Mouse (Mus musculus) limb, embryonic 11.5 days (tissue): ENCODE data around the gene Vwa8. TPM values are rescaled to one million over a fixed set of nuclear protein-coding genes. Genes with fewer than 3 reads are reported as not detected.

Source experiments
- ATAC-seq: fragments of 200-750 bp; cut with Nextera tagmentation; 2 replicates; pipeline ENCODE4 v1.8.0; 2017; ENCODE audit warnings: low read depth; ENCODE audit not compliant: insufficient number of reproducible peaks, low FRiP score, low TSS enrichment
- DNase-seq: peaks from one replicate; pipeline ENCODE4 v3.0.0-alpha.2; 2015; ENCODE audit warnings: low spot score
- H3K27ac ChIP-seq: fragments of 300-500 bp; sonication (generic); replicated peaks from 2 replicates; pipeline ENCODE4 v1.5.1; 2014; ENCODE audit warnings: low read depth, mild to moderate bottlenecking, low read length
- H3K27me3 ChIP-seq: fragments of 300-500 bp; sonication (generic); 2 replicates; pipeline ENCODE4 v1.6.1; 2014; ENCODE audit warnings: mild to moderate bottlenecking, low read length, mixed read lengths; ENCODE audit not compliant: control insufficient read depth, insufficient read depth
- H3K36me3 ChIP-seq: fragments of 300-500 bp; sonication (generic); 2 replicates; pipeline ENCODE4 v1.6.1; 2014; ENCODE audit warnings: mild to moderate bottlenecking, low read length, moderate library complexity, mixed read lengths; ENCODE audit not compliant: control insufficient read depth, insufficient read depth
- H3K4me1 ChIP-seq: fragments of 300-500 bp; sonication (generic); 2 replicates; pipeline ENCODE4 v1.6.1; 2014; ENCODE audit warnings: low read length, mixed read lengths; ENCODE audit not compliant: control insufficient read depth, insufficient read depth
- H3K4me2 ChIP-seq: fragments of 300-500 bp; sonication (generic); 2 replicates; pipeline ENCODE4 v1.6.1; 2014; ENCODE audit warnings: low read depth, mild to moderate bottlenecking, moderate library complexity; ENCODE audit not compliant: severe bottlenecking
- H3K4me3 ChIP-seq: fragments of 300-500 bp; sonication (generic); 2 replicates; pipeline ENCODE4 v1.5.1; 2014; ENCODE audit warnings: low read depth, low read length
- H3K9ac ChIP-seq: fragments of 300-500 bp; sonication (generic); 2 replicates; pipeline ENCODE4 v1.6.1; 2014; ENCODE audit warnings: mild to moderate bottlenecking, low read length
- H3K9me3 ChIP-seq: fragments of 300-500 bp; sonication (generic); 2 replicates; pipeline ENCODE4 v1.6.1; 2016; ENCODE audit warnings: low read length; ENCODE audit not compliant: control insufficient read depth
- WGBS: fragments of 180-500 bp; shearing (Covaris S2); extraction: QIAGEN DNeasy Blood & Tissue Kit; methylation state at CpG from one replicate; pipeline ENCODE4 v1.1.7; 2014; 5-methylcytosine and 5-hydroxymethylcytosine counted together
- polyA plus RNA-seq: library from polyadenylated mRNA; unstranded; fragments of >200 nt; fragmentation: Nextera tagmentation; extraction: Ambion mirVana; gene quantifications from 2 replicates; pipeline ENCODE4 v1.2.1, GENCODE M21; 2014

Vwa8 gene
- polyA plus RNA-seq, 1 experiment from 2014 or later: 10.2 TPM

DNA sequence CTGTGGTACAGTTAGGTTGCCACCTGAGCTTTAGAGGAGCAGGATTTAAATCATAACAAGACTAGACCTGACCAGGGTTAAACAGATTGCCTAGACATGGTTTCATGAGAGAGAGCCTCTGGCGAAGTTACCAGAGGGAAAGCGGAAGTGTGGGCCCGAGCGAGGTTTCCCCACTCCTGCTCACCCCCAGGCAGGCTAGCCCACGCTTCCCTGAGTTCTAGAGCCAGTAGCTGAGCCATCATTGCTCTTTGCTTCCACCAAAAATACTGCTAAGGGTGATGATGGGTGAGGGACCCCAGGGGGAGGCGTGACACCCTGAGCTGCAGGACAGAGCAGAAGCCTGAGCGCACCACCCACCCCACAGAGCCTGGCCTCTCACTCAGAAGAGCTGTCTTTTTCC lies 269.6 kb downstream of the Vwa8 start:
- Histone ChIP-seq H3K27ac (no peak overlapping the region), H3K4me3 (no peak overlapping the region), H3K9ac (no peak overlapping the region), H3K4me1 (no peaks in the 10 kb centered on the region), H3K36me3 (no peaks in the 10 kb centered on the region), H3K27me3 (no peaks in the 10 kb centered on the region), H3K4me2 (no peak overlapping the region), H3K9me3 (no peaks in the 10 kb centered on the region)
- WGBS: 97% methylated on average over 7 of the region's 7 CpGs
- DNase-seq: no peak
- no peak for ATAC-seq

DNA sequence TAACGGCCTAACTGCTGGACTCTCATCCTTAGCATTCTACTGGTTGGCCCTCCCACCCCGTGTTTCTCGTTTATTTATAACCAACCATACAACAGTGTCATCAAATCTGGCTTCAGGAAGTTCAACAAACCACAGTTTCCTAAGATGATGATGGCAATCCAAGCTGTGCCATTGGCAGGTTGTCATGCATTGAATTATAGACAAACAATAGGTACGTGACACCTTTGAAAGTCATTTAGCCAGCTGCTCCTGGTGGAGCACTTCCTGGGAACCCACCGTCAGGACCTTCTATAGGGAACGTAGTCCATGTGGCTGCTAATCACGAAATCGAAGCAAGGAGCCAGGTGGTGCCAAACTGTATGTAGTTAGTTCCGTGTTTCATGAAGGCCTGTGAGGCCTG lies 270.5 kb downstream of the Vwa8 start:
- no peak for ATAC-seq
- Histone ChIP-seq H3K27me3 (no peaks in the 10 kb centered on the region), H3K4me1 (no peaks in the 10 kb centered on the region), H3K4me3 (no peak overlapping the region), H3K9me3 (no peaks in the 10 kb centered on the region), H3K9ac (no peak overlapping the region), H3K4me2 (no peak overlapping the region), H3K27ac (no peak overlapping the region), H3K36me3 (no peaks in the 10 kb centered on the region)
- 87% methylated on average over 9 of the region's 9 CpGs for WGBS
- DNase-seq: no peak

DNA sequence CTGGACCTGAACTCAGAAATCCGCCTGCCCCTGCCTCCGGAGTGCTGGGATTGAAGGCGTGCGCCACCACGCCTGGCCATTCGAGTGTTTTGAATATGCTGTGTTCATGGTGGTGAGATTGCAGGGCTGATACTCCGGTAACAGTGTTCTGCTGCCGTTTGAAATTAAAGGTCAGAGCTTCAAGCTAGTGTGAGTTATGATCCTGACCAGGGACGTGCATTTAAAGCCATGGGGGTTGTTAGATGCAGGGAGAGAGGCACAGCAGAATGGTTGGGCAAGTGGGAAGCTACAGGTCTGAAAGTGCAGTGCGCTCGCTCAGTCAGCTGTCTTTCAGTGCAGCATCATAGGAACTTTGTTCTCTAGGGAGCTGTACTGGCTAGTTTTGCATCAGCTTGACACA lies 271.8 kb downstream of the Vwa8 start:
- DNase-seq (no peak), ATAC-seq (no peak)
- H3K36me3 ChIP-seq: no peaks in the 10 kb centered on the region
- H3K4me1 ChIP-seq: 0 out of 2 replicates have a peak, but pooled peaks cover 4% of the 10 kb centered on the region
- no peak overlapping the region for H3K27ac ChIP-seq
- WGBS: 81% methylated on average over 11 of the region's 11 CpGs
- H3K9ac ChIP-seq: no peak overlapping the region
- H3K9me3 ChIP-seq: no peaks in the 10 kb centered on the region
- H3K27me3 ChIP-seq: no peaks in the 10 kb centered on the region
- H3K4me2 ChIP-seq: no peak overlapping the region
- no peak overlapping the region for H3K4me3 ChIP-seq

DNA sequence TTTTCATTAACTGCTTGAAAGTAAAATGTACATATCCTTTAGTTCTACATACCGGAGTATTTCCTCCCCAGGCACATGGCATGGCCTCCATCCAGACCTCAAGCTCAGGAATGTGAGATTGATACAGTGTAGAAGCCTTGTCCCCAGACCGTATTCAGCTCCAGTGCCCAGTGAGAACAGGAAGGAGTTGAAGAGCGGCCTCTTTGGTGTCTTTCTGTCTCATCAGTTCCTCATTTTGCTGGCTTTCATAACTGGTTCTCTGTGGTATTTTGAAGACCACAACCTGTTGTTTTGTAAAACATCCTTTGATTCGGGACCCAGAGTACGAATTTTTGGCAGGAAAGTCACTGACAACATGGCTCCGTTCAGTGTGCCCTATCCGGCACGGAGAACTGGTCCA lies 274.6 kb downstream of the Vwa8 start:
- DNase-seq (no peak), ATAC-seq (no peak)
- Histone ChIP-seq H3K4me3 (no peak overlapping the region), H3K27ac (no peak overlapping the region), H3K4me1 (0 out of 2 replicates have a peak, but pooled peaks cover 4% of the 10 kb centered on the region), H3K9me3 (no peaks in the 10 kb centered on the region), H3K4me2 (no peak overlapping the region), H3K9ac (no peak overlapping the region), H3K36me3 (no peaks in the 10 kb centered on the region), H3K27me3 (no peaks in the 10 kb centered on the region)
- 89% methylated on average over 8 of the region's 8 CpGs for WGBS

DNA sequence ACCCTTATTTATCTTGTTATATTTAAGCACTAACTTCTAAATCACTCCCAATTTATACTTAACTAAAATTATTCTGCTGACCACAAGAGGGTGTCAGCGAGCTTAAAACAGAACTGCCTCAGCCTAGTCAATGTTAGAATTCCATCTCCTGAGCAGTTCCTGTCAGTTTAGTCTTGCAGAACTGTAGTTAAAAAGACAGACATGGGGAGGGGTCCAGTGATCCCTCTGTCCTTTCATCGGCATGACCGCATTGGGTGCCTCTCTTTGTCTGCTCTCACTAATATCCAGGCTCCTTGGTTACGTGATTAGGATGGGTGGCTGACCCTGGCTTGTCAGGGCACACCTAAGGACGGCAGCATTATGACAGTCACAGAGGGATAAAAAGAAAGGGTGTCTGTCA lies 275.8 kb downstream of the Vwa8 start:
- H3K4me3 ChIP-seq: no peak overlapping the region
- no peak overlapping the region for H3K4me2 ChIP-seq
- H3K4me1 ChIP-seq: 0 out of 2 replicates have a peak, but pooled peaks cover 4% of the 10 kb centered on the region
- WGBS: 47% methylated on average over 5 of the region's 5 CpGs
- 0 out of 2 replicates have a peak, but pooled peaks have one; percentile 51 for ATAC-seq
- H3K9me3 ChIP-seq: no peaks in the 10 kb centered on the region
- no peak overlapping the region for H3K9ac ChIP-seq
- DNase-seq: peak; percentile 62
- no peak overlapping the region for H3K27ac ChIP-seq
- H3K36me3 ChIP-seq: no peaks in the 10 kb centered on the region
- H3K27me3 ChIP-seq: no peaks in the 10 kb centered on the region

DNA sequence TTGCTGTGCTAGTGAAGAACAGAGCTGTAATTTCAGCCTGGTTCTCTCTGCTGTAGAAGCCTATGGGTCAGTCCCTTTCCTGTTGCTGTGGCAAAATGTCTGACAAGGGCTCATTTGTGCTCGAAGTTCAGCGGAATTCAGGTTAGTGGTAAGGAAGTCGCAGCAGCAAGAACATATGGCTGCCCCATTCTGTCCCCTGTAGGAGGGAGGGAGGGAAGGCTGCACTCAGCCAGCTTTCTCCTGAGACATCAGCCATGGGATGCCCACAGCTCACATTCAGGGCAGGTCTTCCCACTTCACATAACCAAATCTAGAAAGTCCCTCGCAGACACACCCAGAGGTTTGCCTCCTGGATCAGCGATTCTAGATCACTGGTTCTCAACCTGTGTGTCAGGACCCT lies 277.3 kb downstream of the Vwa8 start:
- H3K4me3 ChIP-seq: no peak overlapping the region
- no peaks in the 10 kb centered on the region for H3K36me3 ChIP-seq
- WGBS: 63% methylated on average over 5 of the region's 5 CpGs
- H3K27ac ChIP-seq: no peak overlapping the region
- 0 out of 2 replicates have a peak, but pooled peaks cover 4% of the 10 kb centered on the region for H3K4me1 ChIP-seq
- H3K9me3 ChIP-seq: no peaks in the 10 kb centered on the region
- ATAC-seq: no peak
- H3K27me3 ChIP-seq: no peaks in the 10 kb centered on the region
- H3K9ac ChIP-seq: no peak overlapping the region
- H3K4me2 ChIP-seq: no peak overlapping the region
- DNase-seq: no peak

DNA sequence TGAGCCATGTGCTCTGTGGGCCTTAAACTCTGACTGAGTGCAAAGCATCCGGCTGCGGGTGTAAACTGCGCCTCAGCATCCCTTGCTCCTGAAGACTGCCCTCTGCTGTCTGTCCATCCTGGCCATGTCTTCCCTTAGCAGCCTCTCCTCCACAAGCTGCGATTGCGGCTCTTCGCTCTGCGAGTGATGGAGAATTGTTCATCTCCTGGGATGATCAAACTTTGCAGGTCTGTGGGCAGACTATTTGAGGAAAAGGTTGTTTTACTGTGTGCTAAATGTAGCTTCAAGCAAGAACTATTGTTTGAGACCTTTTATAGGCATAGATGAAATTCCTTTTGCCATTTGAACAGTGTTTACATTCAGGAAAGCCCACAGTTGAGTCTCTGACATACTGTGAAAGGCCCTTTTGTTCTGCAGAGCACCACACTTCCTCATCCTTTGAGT lies 286.1 kb downstream of the Vwa8 start:
- WGBS: 35% methylated on average over 7 of the region's 7 CpGs
- no peak for ATAC-seq
- no peaks in the 10 kb centered on the region for H3K36me3 ChIP-seq
- H3K9ac ChIP-seq: no peak overlapping the region
- DNase-seq: peak; percentile 39
- no peak overlapping the region; the same call in 1 of the 2 replicates for H3K4me2 ChIP-seq
- H3K4me3 ChIP-seq: no peak overlapping the region
- peak overlapping the region; percentile 58; the same call in 1 of the 2 replicates for H3K27ac ChIP-seq
- H3K27me3 ChIP-seq: no peaks in the 10 kb centered on the region
- peaks cover 16% of the 10 kb centered on the region for H3K4me1 ChIP-seq
- H3K9me3 ChIP-seq: no peaks in the 10 kb centered on the region

DNA sequence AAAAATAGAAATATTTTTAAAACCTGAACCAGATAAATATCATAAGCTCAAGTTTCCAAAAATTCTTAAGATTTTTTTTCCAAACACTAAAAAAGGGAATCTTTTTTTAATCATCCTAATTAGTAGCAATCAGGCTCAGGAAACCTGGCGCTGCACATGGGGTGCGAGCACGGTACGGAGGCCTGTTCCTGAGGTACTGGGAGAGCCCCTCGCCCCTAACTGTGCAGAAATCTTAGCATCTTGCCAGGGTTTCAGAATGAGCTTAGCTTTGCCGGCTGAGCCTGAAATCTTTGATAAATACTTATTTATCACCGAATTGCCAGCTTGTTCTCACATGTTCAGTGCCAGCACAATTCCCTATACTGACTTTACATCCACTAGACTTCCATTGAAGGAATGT lies 286.6 kb downstream of the Vwa8 start:
- DNase-seq (no peak), ATAC-seq (no peak)
- H3K27me3 ChIP-seq: no peaks in the 10 kb centered on the region
- H3K36me3 ChIP-seq: no peaks in the 10 kb centered on the region
- H3K4me2 ChIP-seq: no peak overlapping the region
- peaks cover 20% of the 10 kb centered on the region for H3K4me1 ChIP-seq
- no peak overlapping the region for H3K4me3 ChIP-seq
- WGBS: 66% methylated on average over 7 of the region's 7 CpGs
- no peaks in the 10 kb centered on the region for H3K9me3 ChIP-seq
- H3K27ac ChIP-seq: no peak overlapping the region
- H3K9ac ChIP-seq: no peak overlapping the region

DNA sequence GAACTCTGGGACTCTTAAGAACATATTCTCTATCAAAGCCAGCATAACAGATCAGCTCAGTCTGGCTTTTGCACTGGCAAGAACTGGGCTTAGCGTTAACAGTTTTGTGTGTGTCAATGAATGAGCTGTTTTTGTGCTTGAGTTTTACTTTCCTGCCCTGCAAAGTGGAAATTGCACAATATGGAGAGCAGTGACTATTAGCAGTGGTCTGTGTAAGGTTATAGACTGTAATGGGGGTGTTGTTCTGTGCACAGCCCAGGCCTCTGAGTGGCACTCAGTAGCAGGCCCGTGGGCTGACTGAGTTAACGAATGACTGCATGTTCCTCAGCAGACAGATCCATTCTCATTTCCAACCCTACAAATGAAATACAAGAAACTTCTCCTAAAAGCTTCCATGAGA lies 287.7 kb downstream of the Vwa8 start:
- no peak overlapping the region for H3K9ac ChIP-seq
- DNase-seq (no peak), ATAC-seq (no peak)
- no peak overlapping the region for H3K4me3 ChIP-seq
- 0 out of 2 replicates have a peak, but pooled peaks cover 2% of the 10 kb centered on the region for H3K27me3 ChIP-seq
- H3K4me2 ChIP-seq: no peak overlapping the region
- H3K36me3 ChIP-seq: no peaks in the 10 kb centered on the region
- H3K4me1 ChIP-seq: peaks cover 25% of the 10 kb centered on the region
- no peaks in the 10 kb centered on the region for H3K9me3 ChIP-seq
- H3K27ac ChIP-seq: no peak overlapping the region
- 74% methylated on average over 3 of the region's 3 CpGs for WGBS
